Mouse (Mus musculus) urinary bladder, postnatal 14 days (tissue): ENCODE data around the gene Olfr1058.
"Not testable (repeated sequence)": the region's sequence is repeated elsewhere in the genome, so short reads cannot be mapped to it uniquely, and the experiment has no call there.

ENCODE experiments used
- DNase-seq: peaks from one replicate; pipeline ENCODE4 v3.0.0; 2021; ENCODE audit warnings: low spot score

Gene Olfr1058

DNA sequence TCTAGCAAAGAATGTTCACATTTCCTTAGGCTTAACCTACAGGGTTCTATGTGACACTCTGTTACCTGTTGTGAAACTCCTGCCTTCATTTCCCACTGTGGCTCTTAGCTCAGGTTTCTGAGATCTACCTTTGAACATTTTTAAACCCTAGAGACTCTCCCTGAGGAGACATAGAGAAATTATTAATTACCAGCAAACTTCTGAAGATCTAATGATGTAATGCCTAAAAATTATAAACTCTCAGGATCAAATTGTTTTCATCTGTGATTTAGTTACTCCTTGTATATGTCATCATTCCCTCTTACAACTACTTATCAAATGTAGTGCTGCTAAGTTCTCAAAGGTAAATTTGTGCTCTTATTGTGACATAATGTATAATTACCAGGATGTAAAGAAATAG lies at the start of gene Olfr1058:
TSS of gene Olfr1058 (minus strand) at position 101 of the 400 bp plus-strand sequence.
- not testable (repeated sequence) for DNase-seq

DNA sequence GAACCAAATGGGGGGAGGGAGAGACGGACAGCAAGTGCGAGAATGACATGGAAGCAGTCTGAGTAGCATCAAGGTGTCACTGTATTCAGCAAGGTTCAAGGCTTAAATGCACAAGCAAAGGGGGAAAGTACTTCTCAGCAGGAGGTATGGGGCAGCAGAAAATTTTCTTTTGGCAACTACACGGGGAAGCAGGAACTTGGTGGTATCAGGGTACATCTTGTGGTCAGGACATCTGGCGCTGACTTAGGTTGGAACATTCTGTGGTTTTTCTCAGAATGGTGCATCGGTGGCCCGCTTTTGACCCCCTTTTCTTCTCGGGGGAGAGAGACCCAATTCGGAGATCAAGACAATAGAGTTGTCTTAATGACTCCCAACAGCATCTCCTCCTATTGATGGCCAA lies 40.1 kb upstream of the Olfr1058 start:
- not testable (repeated sequence) for DNase-seq

DNA sequence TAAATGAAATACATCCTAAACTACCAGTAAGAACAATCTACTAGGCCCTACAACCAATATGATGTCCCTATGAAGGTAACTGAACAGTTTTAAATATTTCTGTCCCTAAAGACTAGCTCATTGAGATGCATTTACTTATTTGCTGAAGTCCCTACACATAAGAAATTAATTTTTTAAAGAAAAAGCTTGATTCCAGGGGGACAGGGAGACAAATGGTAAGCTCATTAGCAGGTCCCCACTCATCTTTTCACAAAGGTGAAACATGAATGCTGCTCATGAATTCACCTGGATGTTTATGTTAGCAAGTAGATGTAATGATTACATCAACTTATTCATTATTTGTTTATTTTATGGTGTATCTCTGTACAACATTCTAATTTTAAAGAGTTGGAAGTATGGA lies 38.3 kb upstream of the Olfr1058 start, which contains the start of gene Olfr1062:
TSS of gene Olfr1062 (minus strand) at position 101 of the 400 bp plus-strand sequence.
- DNase-seq, result not testable (repeated sequence)

DNA sequence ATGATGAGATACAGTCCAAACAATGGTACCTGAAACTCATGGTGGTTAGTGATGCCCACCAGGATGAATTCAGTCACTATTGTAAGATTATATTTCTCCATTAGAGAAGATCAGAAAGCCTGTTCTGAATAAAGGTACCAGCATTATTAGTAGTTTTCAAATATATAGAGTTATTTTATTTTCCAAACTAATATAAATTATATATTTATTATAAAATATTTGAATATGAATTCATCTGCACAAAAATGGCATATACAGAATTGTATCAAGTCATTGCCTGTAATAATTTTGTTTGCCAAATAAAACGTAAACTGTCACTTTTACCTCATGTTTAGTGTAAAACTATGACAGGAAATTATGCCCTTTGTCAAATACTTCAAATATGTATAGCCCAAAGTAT lies 25.6 kb upstream of the Olfr1058 start, which contains the start of gene Olfr1061:
TSS of gene Olfr1061 (minus strand) at position 101 of the 400 bp plus-strand sequence.
- no peak for DNase-seq

DNA sequence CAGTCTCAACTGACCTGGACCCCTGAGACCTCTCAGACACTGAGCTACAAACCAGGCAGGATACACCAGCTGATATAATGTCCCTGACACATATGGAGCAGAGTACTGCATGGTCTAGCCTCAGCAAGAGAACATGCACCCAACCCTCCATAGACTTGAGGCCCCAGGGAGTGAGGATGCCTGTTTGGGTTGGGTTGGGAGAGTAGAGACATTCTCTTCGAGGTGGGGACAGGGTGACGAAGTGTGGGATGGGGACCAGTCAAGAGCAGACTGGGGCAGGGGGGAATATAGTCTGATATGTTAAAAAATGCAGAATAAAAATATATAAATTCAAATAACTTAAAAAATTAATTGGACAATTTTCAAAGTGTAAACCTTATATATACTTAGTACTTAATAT lies 6.8 kb upstream of the Olfr1058 start:
- DNase-seq, result no peak

DNA sequence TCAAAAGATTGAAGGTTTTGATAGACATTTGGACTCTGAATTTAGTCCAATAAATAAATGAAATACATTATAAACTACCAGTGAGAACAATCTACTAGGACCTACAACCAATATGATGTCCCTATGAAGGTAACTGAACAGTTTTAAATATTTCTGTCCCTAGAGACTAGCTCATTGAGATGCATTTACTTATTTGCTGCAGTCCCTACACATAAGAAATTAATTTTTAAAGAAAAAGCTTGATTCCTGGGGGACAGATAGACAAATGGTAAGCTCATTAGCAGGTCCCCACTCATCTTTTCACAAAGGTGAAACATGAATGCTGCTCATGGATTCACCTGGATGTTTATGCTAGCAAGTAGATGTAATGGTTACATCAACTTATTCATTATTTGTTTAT lies 10.1 kb downstream of the Olfr1058 start, which contains the start of gene Olfr1057:
TSS of gene Olfr1057 (minus strand) at position 101 of the 400 bp plus-strand sequence.
- no peak for DNase-seq

DNA sequence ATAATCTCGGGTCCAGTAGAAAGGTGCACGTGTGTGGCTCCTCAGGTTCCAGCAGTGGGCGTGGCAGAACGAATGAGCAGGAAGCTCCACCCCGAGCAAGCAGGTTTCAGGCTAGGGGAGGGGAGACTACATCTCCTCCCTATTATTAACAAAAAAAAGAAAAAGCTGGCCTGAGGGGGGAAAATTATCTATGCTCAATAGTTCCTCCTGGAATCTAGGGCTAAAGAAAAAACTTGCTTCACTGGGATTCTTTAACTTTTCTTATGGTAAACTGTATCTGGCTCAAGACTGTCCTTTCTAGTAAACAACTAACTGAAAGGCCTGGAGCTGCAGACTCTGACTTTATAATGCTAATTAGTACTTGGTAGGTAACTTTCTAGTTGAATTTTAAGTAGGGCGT lies 22.0 kb downstream of the Olfr1058 start:
- DNase-seq, result not testable (repeated sequence)

DNA sequence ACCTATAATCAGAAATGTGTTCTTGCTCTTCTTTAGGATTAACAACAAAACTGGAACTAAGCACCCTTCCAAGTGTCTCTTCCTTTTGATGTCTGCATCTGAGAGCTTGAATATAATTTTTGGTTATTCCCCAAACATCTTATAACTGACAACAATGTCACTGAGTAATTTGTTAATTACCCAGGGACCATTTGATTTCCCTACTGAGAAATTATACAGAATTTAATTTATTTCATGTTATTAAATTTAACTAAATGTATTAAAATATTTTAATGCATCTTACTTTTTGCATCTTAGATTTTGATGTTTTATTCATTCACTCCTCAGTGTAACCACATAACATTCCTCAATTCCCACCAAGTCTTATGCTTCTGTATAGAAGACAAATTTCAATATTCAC lies 26.0 kb downstream of the Olfr1058 start, which contains the start of gene Olfr1056:
TSS of gene Olfr1056 (minus strand) at position 101 of the 400 bp plus-strand sequence.
- no peak for DNase-seq

DNA sequence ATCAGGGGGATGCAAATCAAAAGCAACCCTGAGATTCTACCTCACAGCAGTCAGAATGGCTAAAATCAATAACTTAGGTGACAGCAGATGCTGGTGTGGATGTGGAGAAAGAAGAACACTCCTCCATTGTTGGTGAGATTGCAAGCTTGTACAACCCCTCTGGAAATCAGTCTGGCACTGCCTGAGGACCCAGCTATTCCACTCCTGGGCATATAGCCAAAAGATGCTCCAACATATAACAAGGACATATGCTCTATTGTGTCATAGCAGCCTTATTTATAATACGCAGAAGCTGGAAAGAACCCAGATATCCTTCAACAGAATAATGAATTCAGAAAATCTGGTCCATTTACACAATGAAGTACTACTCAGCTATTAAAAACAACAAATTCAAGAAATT lies 36.6 kb downstream of the Olfr1058 start:
- DNase-seq, result not testable (repeated sequence)

DNA sequence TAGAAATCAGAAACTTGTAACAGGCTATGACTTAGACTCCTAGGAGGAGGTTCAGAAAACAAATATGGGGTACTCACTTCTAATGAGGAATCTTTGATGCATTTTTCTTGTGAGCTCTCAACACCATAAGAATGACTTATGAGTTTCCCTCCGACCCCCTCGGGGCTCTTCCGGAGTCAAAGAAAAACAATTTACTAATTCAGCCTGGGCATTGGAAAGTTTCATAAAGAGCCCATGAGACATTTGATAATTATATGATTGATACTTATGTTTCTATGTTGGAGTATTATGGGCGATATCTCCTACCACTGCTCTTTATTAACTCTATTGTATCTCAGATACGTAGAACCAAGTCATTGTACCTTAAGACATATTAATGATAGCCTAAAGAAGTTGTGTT lies 38.2 kb downstream of the Olfr1058 start, which contains the start of gene Olfr1055:
TSS of gene Olfr1055 (minus strand) at position 101 of the 400 bp plus-strand sequence.
- no peak for DNase-seq

DNA sequence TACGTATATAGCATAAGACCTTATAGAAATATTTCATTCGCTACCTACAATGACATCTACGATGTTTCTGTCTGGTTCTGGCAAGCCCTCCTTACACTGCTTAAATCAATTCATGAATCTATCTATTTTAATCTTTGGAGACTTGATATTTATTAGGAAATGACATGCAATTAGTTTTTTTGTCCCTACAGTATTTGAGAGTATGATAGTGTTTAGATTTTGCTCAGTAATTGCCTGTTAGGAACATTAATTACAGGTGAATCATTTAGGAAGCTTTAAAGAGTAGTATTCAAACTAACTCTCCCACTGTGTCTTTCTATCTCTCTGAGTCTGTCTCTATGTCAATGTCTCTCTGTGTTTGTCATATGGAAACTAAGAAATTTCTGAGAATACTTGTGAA lies 53.0 kb downstream of the Olfr1058 start, which contains the start of gene Olfr1054:
TSS of gene Olfr1054 (minus strand) at position 101 of the 400 bp plus-strand sequence.
- DNase-seq, result no peak
